Mouse (Mus musculus) adrenal gland, postnatal 10 days (tissue): Measurements from ENCODE around the gene Ccnt1. TPM values are rescaled to one million over a fixed set of nuclear protein-coding genes. Genes with fewer than 3 reads are reported as not detected.
"Not testable (repeated sequence)": the region's sequence is repeated elsewhere in the genome, so short reads cannot be mapped to it uniquely, and the experiment has no call there.

ENCODE experiments used
- DNase-seq: peaks from one replicate; pipeline ENCODE4 v3.0.0; 2021; ENCODE audit warnings: mixed read lengths
- total RNA-seq, 2 experiments: library from RNA; stranded (reverse); gene quantifications; 2 replicates each; pipeline ENCODE4 v1.2.3; 2021

Ccnt1 gene
- total RNA-seq, 2 experiments from 2014 or later: 41.5 to 50.0 TPM

DNA sequence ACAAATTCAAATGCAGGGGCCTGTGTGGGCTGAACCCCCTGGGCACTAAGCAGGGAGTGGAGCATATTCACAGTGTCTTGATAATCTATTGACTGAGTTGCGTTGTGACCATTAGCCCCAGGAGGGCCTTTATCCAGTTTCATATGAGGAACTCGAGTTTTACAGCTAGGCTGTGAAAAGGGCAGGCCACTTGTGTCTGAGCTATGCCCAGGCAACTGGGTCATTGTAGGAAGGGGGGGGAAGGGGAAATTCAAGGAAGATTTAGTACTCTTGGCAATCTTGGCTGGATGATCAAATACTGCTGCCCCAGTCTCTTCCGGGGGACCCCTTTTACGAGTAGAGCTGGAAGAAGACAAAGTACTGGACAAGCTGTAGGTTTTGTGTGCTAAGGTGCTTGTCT is 27.4 kb downstream of the Ccnt1 start:
- DNase-seq: no peak

DNA sequence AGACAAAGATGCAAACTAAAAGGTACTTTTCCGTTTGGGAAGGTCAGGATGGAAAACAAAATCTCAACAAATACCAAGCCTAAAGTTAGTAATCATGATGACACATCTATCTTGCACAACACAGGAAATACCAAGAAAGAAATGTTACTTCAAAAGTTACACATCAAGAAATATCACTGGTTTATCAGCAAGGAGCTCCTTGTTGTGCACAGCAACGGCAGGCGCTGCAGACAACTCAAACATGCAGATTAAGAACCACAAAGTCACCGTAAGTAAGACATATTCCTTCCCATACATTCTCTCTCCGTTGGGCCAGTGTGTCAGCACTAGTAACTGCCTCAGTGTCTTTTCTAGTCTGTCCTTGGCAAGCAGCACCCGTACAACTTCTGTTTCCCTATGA is 29.7 kb downstream of the Ccnt1 start:
- no peak for DNase-seq

GRCm38 (mm10) chr15:98537923-98538322 is 32.8 kb downstream of the Ccnt1 start:
- DNase-seq: no peak

GRCm38 (mm10) chr15:98536828-98537510 is 33.8 kb downstream of the Ccnt1 start:
- no peak for DNase-seq

GRCm38 (mm10) chr15:98535921-98536320 is 34.8 kb downstream of the Ccnt1 start:
- DNase-seq: no peak

GRCm38 (mm10) chr15:98533881-98534627 is 36.7 kb downstream of the Ccnt1 start, which contains the start of gene Kansl2:
Gene Kansl2, minus strand, starts transcription at chr15:98534264.
- peak; percentile 98 for DNase-seq

- DNase-seq: peak; percentile 28
These were observed 37.6 kb downstream of the Ccnt1 start for GRCm38 (mm10) chr15:98533035-98533531.

DNA sequence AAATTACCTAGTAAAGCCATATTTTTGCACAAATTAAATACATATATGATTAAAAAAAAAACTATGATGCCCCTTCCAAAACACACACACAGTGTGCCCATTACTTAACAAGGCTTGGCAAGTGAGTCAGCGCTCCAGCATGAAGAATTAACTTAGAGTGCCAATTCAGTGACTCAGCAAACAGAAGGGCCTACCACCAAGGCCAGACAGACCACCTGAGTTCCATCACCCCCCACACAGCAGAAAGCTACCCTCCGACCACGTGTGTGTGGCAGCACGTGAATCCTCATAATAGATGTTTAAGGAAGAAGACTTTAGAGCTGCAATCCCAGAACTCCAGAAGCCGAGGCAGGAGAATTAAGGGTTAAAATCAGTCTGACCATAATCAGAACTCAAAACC is 38.4 kb downstream of the Ccnt1 start:
- peak; percentile 42 for DNase-seq

GRCm38 (mm10) chr15:98528066-98528563 is 42.6 kb downstream of the Ccnt1 start:
- no peak for DNase-seq

- no peak for DNase-seq
These were observed 43.5 kb downstream of the Ccnt1 start for GRCm38 (mm10) chr15:98527056-98527771.

- DNase-seq: no peak
These were observed 44.7 kb downstream of the Ccnt1 start for GRCm38 (mm10) chr15:98526057-98526456.

DNA sequence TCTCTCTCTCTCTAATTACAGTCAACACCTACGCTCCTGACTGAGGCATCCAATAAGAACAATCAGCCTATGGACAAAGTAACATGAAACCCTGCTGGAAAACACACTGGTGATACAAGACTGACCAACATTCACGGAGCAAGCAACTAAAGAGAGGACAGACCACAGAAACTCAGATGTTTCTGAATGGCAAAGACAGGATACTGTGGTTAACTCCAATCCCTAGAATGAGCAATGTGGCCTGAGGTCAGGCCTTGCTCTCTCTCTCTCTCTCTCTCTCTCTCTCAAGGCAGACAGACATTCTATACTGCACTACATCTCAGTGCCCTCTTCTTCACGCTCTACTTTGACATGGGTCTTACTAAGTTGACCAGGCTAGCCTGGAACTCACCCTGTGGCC is 49.5 kb downstream of the Ccnt1 start:
- DNase-seq: no peak

DNA sequence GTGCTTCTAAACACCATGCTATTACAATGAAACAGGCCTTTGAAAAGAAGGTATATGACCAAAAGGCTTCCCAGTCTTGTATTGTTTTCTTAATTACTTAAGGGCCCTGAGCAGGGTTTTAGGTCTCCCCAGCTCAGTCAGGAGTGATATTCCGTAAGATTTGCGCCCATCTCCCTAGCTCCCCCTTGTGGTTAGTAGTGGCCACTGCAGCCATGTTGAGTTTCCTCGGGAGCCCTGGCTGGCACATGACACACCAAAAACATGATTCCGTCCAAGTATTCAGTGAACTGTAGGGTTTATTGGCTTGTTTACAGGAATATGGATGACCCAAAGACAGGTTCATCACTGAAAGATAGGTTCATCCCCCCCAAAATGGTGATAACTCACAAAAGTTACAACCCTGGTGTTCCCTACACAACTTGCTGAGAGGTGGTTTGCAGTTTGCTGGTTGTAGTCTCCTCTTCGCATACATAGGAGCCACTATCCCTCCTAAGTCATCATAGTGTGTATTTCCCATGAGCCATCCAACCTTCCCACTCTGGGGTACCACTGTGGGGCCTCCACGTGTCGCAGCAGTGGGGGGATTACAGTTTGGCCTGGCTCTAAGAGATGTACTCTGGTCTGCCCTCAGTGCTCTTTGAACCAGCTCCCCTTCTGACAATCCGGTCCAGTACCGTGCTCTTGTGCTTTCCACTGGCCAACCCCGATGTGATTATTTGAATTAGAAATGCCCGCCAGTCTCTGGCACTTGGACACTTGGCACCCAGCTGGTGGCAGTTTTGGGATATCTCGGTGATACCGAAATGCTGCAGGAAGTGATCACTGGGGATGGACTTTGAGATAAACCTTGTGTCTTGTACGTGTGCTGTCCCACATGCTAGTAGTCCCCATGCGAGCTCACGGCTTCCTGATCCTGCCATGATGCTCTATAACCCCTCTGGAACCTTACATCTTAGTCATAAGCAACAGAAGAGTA is 53.1 kb downstream of the Ccnt1 start:
- DNase-seq: peak; percentile 79

DNA sequence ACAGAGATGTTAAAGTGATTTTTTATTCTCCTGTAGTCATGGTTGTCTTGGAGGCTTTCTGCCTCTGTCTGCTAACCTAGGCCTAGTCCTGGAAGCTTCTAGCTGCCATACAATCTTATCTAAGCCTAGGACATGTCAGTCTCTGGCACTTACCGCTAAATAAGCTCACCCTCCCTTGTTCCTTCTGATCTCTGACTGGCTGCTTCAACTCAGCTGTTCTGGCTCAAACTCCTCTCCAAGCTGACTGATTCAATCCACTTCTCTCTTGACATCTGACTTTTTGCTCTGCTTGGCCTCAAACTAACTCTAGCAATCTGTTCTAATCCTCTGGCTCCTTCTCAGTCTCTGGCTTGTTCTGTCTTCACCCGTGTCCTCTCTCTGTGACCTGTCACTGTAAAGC is 55.9 kb downstream of the Ccnt1 start:
- not testable (repeated sequence) for DNase-seq

GRCm38 (mm10) chr15:98514146-98514545 is 56.6 kb downstream of the Ccnt1 start:
- DNase-seq: no peak

DNA sequence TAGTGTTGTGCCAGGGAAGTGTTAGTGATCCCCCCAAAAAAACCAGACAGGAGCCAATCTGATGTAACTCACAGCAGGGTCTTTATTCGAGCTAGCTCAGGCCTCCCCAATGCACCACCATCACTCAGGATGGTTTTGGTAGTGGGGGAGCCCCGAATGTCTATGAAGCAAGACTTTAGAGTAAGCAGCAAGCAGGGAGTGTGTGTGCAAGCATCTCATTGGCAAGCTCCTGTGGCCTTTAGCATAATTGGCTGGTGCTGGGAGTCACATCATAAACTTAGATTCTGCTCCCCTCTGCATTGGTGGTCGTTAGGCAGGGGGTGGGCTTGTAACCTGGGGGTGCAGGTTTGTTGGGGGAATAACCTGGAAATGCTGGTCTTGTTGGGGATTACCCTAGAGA is 57.0 kb downstream of the Ccnt1 start:
- DNase-seq: not testable (repeated sequence)

- peak; percentile 67 for DNase-seq
These were observed 57.9 kb downstream of the Ccnt1 start for GRCm38 (mm10) chr15:98512799-98513321.

GRCm38 (mm10) chr15:98512232-98512631 is 58.5 kb downstream of the Ccnt1 start:
- no peak for DNase-seq

GRCm38 (mm10) chr15:98511386-98511928 is 59.3 kb downstream of the Ccnt1 start:
- no peak for DNase-seq

GRCm38 (mm10) chr15:98510438-98511385 is 60.0 kb downstream of the Ccnt1 start:
- DNase-seq: peak; percentile 87
